Comparison of ENCODE assay signal across 22 mouse cellular contexts in the genomic region with DNA sequence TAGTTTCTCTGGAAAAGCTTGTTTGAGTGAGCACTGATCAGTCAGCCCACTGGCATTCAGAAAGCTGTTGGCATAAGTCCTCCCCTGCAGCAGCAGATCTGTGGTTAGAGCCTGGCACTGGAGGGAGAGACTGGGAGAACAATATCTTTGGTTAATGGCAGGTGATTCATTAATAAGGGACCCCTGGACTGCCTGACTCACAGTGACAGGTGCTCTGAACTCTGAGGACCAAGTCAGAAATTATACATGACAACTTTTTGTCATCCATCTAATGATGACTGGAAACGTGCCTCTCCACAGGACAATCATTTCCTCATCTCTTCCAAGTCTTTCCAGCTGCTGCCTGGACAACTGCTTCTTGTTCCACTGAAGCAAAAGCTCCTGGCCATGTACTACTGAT.
"Had no signal": no experiment of that assay in that cellular context is flagged by ENCODE, and none has a peak within 500 bp of the region (broad histone marks: within the 10 kb centered on the region; RNA-seq: fewer than 3 reads in every experiment).

No protein-coding gene starts in this region.

- H3K9me3 ChIP-seq: liver, embryonic 15.5 days; lung, embryonic 15.5 days; megakaryocyte, embryonic 14.5 days; midbrain, embryonic 10.5 days; midbrain, embryonic 13.5 days; midbrain, embryonic 15.5 days; neural tube, embryonic 13.5 days; neural tube, embryonic 15.5 days; stomach, embryonic 15.5 days had no signal

- H3K27ac ChIP-seq: liver, embryonic 15.5 days; lung, embryonic 15.5 days; macrophage; midbrain, embryonic 10.5 days; midbrain, embryonic 13.5 days; midbrain, embryonic 15.5 days; neural tube, embryonic 13.5 days; neural tube, embryonic 15.5 days; stomach, embryonic 15.5 days; stomach, postnatal 0 days had no signal

- DNase-seq: liver, postnatal 0 days; lung, adult 2 months; lung, postnatal 14 days; lung, postnatal 36 days; retina, postnatal 1 day; right cerebral cortex, adult 18-20 months; right cerebral cortex, postnatal 25 days; thymus, adult 2 months; thymus, postnatal 25 days; thymus, postnatal 4 days had no signal

- H3K4me3 ChIP-seq: liver, embryonic 15.5 days; lung, embryonic 15.5 days; megakaryocyte, embryonic 14.5 days; midbrain, embryonic 10.5 days; midbrain, embryonic 13.5 days; midbrain, embryonic 15.5 days; neural tube, embryonic 13.5 days; neural tube, embryonic 15.5 days; stomach, embryonic 15.5 days had no signal

- H3K36me3 ChIP-seq: liver, embryonic 15.5 days; lung, embryonic 15.5 days; midbrain, embryonic 10.5 days; midbrain, embryonic 13.5 days; midbrain, embryonic 15.5 days; neural tube, embryonic 13.5 days; neural tube, embryonic 15.5 days; stomach, embryonic 15.5 days had no signal

- H3K4me1 ChIP-seq: liver, embryonic 15.5 days; lung, embryonic 15.5 days; megakaryocyte, embryonic 14.5 days; midbrain, embryonic 13.5 days; midbrain, embryonic 15.5 days; neural tube, embryonic 13.5 days; neural tube, embryonic 15.5 days; stomach, embryonic 15.5 days had no signal

- H3K4me2 ChIP-seq: liver, embryonic 15.5 days; lung, embryonic 15.5 days; midbrain, embryonic 13.5 days; midbrain, embryonic 15.5 days; neural tube, embryonic 13.5 days; neural tube, embryonic 15.5 days; stomach, embryonic 15.5 days had no signal

- ATAC-seq: liver, postnatal 0 days; lung, postnatal 0 days; midbrain, embryonic 13.5 days; midbrain, embryonic 15.5 days had no signal

- H3K9ac ChIP-seq: liver, embryonic 15.5 days; liver, postnatal 0 days; lung, embryonic 15.5 days; midbrain, embryonic 13.5 days; midbrain, embryonic 15.5 days; neural tube, embryonic 13.5 days; neural tube, embryonic 15.5 days; stomach, embryonic 15.5 days had no signal

- H3K27me3 ChIP-seq: liver, embryonic 15.5 days; lung, embryonic 15.5 days; megakaryocyte, embryonic 14.5 days; midbrain, embryonic 13.5 days; midbrain, embryonic 15.5 days; neural tube, embryonic 13.5 days; neural tube, embryonic 15.5 days; stomach, embryonic 15.5 days had no signal
